Mouse (Mus musculus) C2C12 (cell line): ENCODE results near the gene Sema4a. TPM values are rescaled to one million over a fixed set of nuclear protein-coding genes. Genes with fewer than 3 reads are reported as not detected.
A peak's percentile ranks its signal among the peaks of the same experiment; 100 is the strongest.

Source experiments
- H3K27me3 ChIP-seq: one replicate; pipeline ENCODE4 v1.6.1; 2011; ENCODE audit not compliant: control insufficient read depth, insufficient read depth, insufficient read length
- H3K36me3 ChIP-seq: one replicate; pipeline ENCODE4 v1.6.1; 2011; ENCODE audit not compliant: control insufficient read depth, insufficient read depth
- H3K4me3 ChIP-seq: one replicate; pipeline ENCODE4 v1.5.1; 2011; ENCODE audit warnings: mild to moderate bottlenecking, control low read depth; ENCODE audit not compliant: poor library complexity, insufficient read depth, severe bottlenecking
- H3K79me2 ChIP-seq: one replicate; pipeline ENCODE4 v1.6.1; 2011; ENCODE audit not compliant: control insufficient read depth, insufficient read depth
- H3K79me3 ChIP-seq: one replicate; pipeline ENCODE4 v1.6.1; 2011; ENCODE audit warnings: low read depth, control low read depth
- H3ac ChIP-seq: one replicate; pipeline ENCODE3; 2011; ENCODE audit warnings: low read depth; ENCODE audit not compliant: control insufficient read depth, insufficient read length
- CEBPB ChIP-seq: IDR thresholded peaks from one replicate; pipeline ENCODE4 v1.6.1; 2011; ENCODE audit warnings: low read depth, mild to moderate bottlenecking, control low read depth, moderate library complexity
- CTCF ChIP-seq: IDR thresholded peaks from one replicate; pipeline ENCODE4 v1.5.1; 2011; ENCODE audit not compliant: control insufficient read depth, insufficient read depth, insufficient read length
- FOSL1 ChIP-seq: IDR thresholded peaks from one replicate; pipeline ENCODE4 v1.8.0; 2011; ENCODE audit warnings: mild to moderate bottlenecking, low read length; ENCODE audit not compliant: poor library complexity, insufficient read depth, severe bottlenecking
- MAX ChIP-seq: IDR thresholded peaks from one replicate; pipeline ENCODE4 v1.6.1; 2011; ENCODE audit warnings: mild to moderate bottlenecking, control low read depth
- MYOD1 ChIP-seq: IDR thresholded peaks from one replicate; pipeline ENCODE4 v1.6.1; 2011; ENCODE audit warnings: low read depth; ENCODE audit not compliant: control insufficient read depth, insufficient read length
- MYOG ChIP-seq: IDR thresholded peaks from one replicate; pipeline ENCODE4 v1.6.1; 2011; ENCODE audit not compliant: control insufficient read depth, insufficient read length; ENCODE audit errors: extremely low read depth
- USF1 ChIP-seq: IDR thresholded peaks from one replicate; pipeline ENCODE4 v1.6.1; 2011; ENCODE audit warnings: low read depth, mild to moderate bottlenecking, control low read depth, moderate library complexity
- polyA plus RNA-seq: library from polyadenylated mRNA; unstranded; fragments of >200 nt; fragmentation: generic; extraction: Trizol; gene quantifications from one replicate; pipeline ENCODE4 v1.2.1, GENCODE M21; 2012; ENCODE audit warnings: missing spikeins

Gene Sema4a
- polyA plus RNA-seq, 1 experiment, result 0.69 TPM

- Histone ChIP-seq H3K4me3 (no peak overlapping the region), H3K79me2 (peaks cover 65% of the 10 kb centered on the region), H3K27me3 (no peaks in the 10 kb centered on the region), H3K79me3 (peaks cover 28% of the 10 kb centered on the region), H3K36me3 (peaks cover 18% of the 10 kb centered on the region), H3ac (no peak overlapping the region)
- TF ChIP-seq USF1 (no peak), MYOD1 (no peak), CEBPB (no peak), CTCF (peak; percentile 43), FOSL1 (no peak), MAX (peak; percentile 52), MYOG (no peak)
Observed at GRCm38 (mm10) chr3:88407090-88407489, 53.9 kb downstream of the Sema4a start.

GRCm38 (mm10) chr3:88403522-88404230, 57.3 kb downstream of the Sema4a start:
- TF ChIP-seq MYOG, result no peak
- no peak for TF ChIP-seq MAX
- no peak for TF ChIP-seq CEBPB
- no peak for TF ChIP-seq USF1
- Histone ChIP-seq H3K79me3 (peaks cover 21% of the 10 kb centered on the region), H3K27me3 (no peaks in the 10 kb centered on the region), H3ac (no peak overlapping the region), H3K4me3 (no peak overlapping the region), H3K36me3 (peaks cover 16% of the 10 kb centered on the region), H3K79me2 (peaks cover 61% of the 10 kb centered on the region)

GRCm38 (mm10) chr3:88398666-88399065, 62.3 kb downstream of the Sema4a start:
- no peak overlapping the region for H3ac ChIP-seq
- peaks cover 17% of the 10 kb centered on the region for H3K36me3 ChIP-seq
- no peak overlapping the region for H3K4me3 ChIP-seq
- H3K79me3 ChIP-seq, result peaks cover 5% of the 10 kb centered on the region
- peaks cover 12% of the 10 kb centered on the region for H3K79me2 ChIP-seq
- no peaks in the 10 kb centered on the region for H3K27me3 ChIP-seq
- TF ChIP-seq CTCF (no peak), MYOG (no peak), FOSL1 (no peak), CEBPB (no peak), MYOD1 (no peak), MAX (no peak)

- TF ChIP-seq MAX (no peak), FOSL1 (no peak), MYOG (no peak), MYOD1 (no peak), CEBPB (no peak), CTCF (no peak), USF1 (no peak)
- H3ac ChIP-seq, result no peak overlapping the region
- peaks cover 8% of the 10 kb centered on the region for H3K79me2 ChIP-seq
- H3K79me3 ChIP-seq, result peaks cover 2% of the 10 kb centered on the region
- H3K27me3 ChIP-seq, result no peaks in the 10 kb centered on the region
- peaks cover 10% of the 10 kb centered on the region for H3K36me3 ChIP-seq
- no peak overlapping the region for H3K4me3 ChIP-seq
Observed at GRCm38 (mm10) chr3:88395742-88396141, 65.2 kb downstream of the Sema4a start.

- Histone ChIP-seq H3ac (no peak overlapping the region), H3K36me3 (peaks cover 10% of the 10 kb centered on the region), H3K79me3 (peaks cover 2% of the 10 kb centered on the region), H3K79me2 (peaks cover 8% of the 10 kb centered on the region), H3K4me3 (no peak overlapping the region), H3K27me3 (no peaks in the 10 kb centered on the region)
- TF ChIP-seq MAX (no peak), MYOG (no peak), CEBPB (no peak), USF1 (no peak)
Observed at GRCm38 (mm10) chr3:88395288-88395687, 65.7 kb downstream of the Sema4a start.

GRCm38 (mm10) chr3:88393776-88394375, 67.1 kb downstream of the Sema4a start:
- Histone ChIP-seq H3K4me3 (no peak overlapping the region), H3K27me3 (no peaks in the 10 kb centered on the region), H3K79me3 (peaks cover 2% of the 10 kb centered on the region), H3ac (no peak overlapping the region), H3K36me3 (peaks cover 5% of the 10 kb centered on the region), H3K79me2 (no peaks in the 10 kb centered on the region)
- TF ChIP-seq MAX (no peak), CTCF (no peak), FOSL1 (no peak), MYOD1 (no peak), MYOG (no peak), CEBPB (no peak), USF1 (no peak)
